Mouse (Mus musculus) CH12.LX (cell line): Measurements from ENCODE around the gene Dact3. TPM values are rescaled to one million over a fixed set of nuclear protein-coding genes. Genes with fewer than 3 reads are reported as not detected.

Source experiments
- DNase-seq: peaks from one replicate; pipeline ENCODE4 v3.0.0-alpha.2; 2013; ENCODE audit errors: extremely low read depth
- H3K27ac ChIP-seq: 2 replicates; pipeline ENCODE4 v1.5.1; 2012; ENCODE audit warnings: low read depth, mild to moderate bottlenecking, control low read depth, moderate library complexity; ENCODE audit not compliant: insufficient read depth
- H3K27me3 ChIP-seq: replicated peaks from 2 replicates; pipeline ENCODE3; 2012; ENCODE audit warnings: inconsistent platforms
- H3K36me3 ChIP-seq, 2 experiments: replicated peaks in 1 of 2; 2 replicates each; pipeline versions ENCODE3 to v1.6.1; 2012; ENCODE audit warnings: inconsistent platforms in 1 of 2, low read length in 1 of 2, mild to moderate bottlenecking in 1 of 2, mixed read lengths in 1 of 2, moderate library complexity in 1 of 2; ENCODE audit not compliant: control insufficient read depth in 1 of 2, insufficient read depth in 1 of 2
- H3K4me1 ChIP-seq, 2 experiments: 2 replicates each; pipeline ENCODE4 v1.6.1; 2012; ENCODE audit warnings: inconsistent platforms in 1 of 2, moderate library complexity in 1 of 2; ENCODE audit not compliant: insufficient read depth in 2 of 2, control insufficient read depth in 1 of 2
- H3K4me2 ChIP-seq: 2 replicates; pipeline ENCODE4 v1.6.1; 2012; ENCODE audit warnings: low read depth, mild to moderate bottlenecking, control low read depth; ENCODE audit not compliant: poor library complexity, insufficient read depth, severe bottlenecking
- H3K4me3 ChIP-seq, 3 experiments: fragments of 150-350 bp in 1 of 3; sonication (generic) in 1 of 3; replicated peaks in 1 of 3; 2 replicates each; pipeline versions ENCODE3 to v1.5.1; 2011 to 2012; ENCODE audit warnings: low read depth in 2 of 3, low read length in 2 of 3, mild to moderate bottlenecking in 2 of 3, moderate library complexity in 2 of 3, control low read depth in 1 of 3, improper control_type of control experiment in 1 of 3, inconsistent platforms in 1 of 3, mixed read lengths in 1 of 3; ENCODE audit not compliant: poor library complexity in 1 of 3
- H3K79me2 ChIP-seq: replicated peaks from 2 replicates; pipeline ENCODE4 v1.6.1; 2012; ENCODE audit warnings: mild to moderate bottlenecking, moderate library complexity; ENCODE audit not compliant: control insufficient read depth, poor library complexity, insufficient read depth, severe bottlenecking; ENCODE audit errors: extremely low read depth
- H3K9ac ChIP-seq: 2 replicates; pipeline ENCODE4 v1.6.1; 2012; ENCODE audit warnings: low read depth, mild to moderate bottlenecking, control low read depth, moderate library complexity; ENCODE audit not compliant: insufficient read depth
- H3K9me3 ChIP-seq: replicated peaks from 2 replicates; pipeline ENCODE3; 2012; ENCODE audit warnings: low read length, inconsistent platforms, mixed read lengths
- BHLHE40 ChIP-seq: IDR thresholded peaks from 2 replicates; pipeline ENCODE4 v1.6.1; 2011; ENCODE audit warnings: mild to moderate bottlenecking, low read depth, low read length, improper control_type of control experiment
- CHD1 ChIP-seq: IDR thresholded peaks from 2 replicates; pipeline ENCODE4 v1.6.1; 2012; ENCODE audit warnings: low read depth, low read length, improper control_type of control experiment, inconsistent platforms
- CHD2 ChIP-seq: IDR thresholded peaks from 2 replicates; pipeline ENCODE4 v1.6.1; 2011; ENCODE audit warnings: low read length, improper control_type of control experiment
- CTCF ChIP-seq, 2 experiments: IDR thresholded peaks in 1 of 2; conservative IDR thresholded peaks in 1 of 2; 2 replicates each; pipeline ENCODE4 v1.5.1; 2011 to 2012; ENCODE audit warnings: low read depth in 2 of 2, low read length in 2 of 2, improper control_type of control experiment in 1 of 2, inconsistent platforms in 1 of 2, mild to moderate bottlenecking in 1 of 2, moderate library complexity in 1 of 2
- ELF1 ChIP-seq: IDR thresholded peaks from 2 replicates; pipeline ENCODE4 v1.6.1; 2014; ENCODE audit warnings: low read depth, mild to moderate bottlenecking, inconsistent platforms, low read length, improper control_type of control experiment
- EP300 ChIP-seq: IDR thresholded peaks from 2 replicates; pipeline ENCODE4 v1.6.1; 2011; ENCODE audit warnings: low read length, improper control_type of control experiment
- ETS1 ChIP-seq: conservative IDR thresholded peaks from 2 replicates; pipeline ENCODE4 v1.6.1; 2012; ENCODE audit warnings: low read depth, mild to moderate bottlenecking, inconsistent platforms, low read length, improper control_type of control experiment, moderate library complexity
- HCFC1 ChIP-seq: IDR thresholded peaks from 2 replicates; pipeline ENCODE4 v1.6.1; 2012; ENCODE audit warnings: low read depth, mild to moderate bottlenecking, inconsistent platforms, low read length, improper control_type of control experiment
- MAFK ChIP-seq: IDR thresholded peaks from 2 replicates; pipeline ENCODE4 v1.6.1; 2011; ENCODE audit warnings: low read length, improper control_type of control experiment; ENCODE audit not compliant: insufficient replicate concordance
- MAX ChIP-seq: IDR thresholded peaks from 2 replicates; pipeline ENCODE4 v1.6.1; 2011; ENCODE audit warnings: low read length, improper control_type of control experiment
- MAZ ChIP-seq: IDR thresholded peaks from 2 replicates; pipeline ENCODE4 v1.6.1; 2012; ENCODE audit warnings: low read depth, mild to moderate bottlenecking, inconsistent platforms, low read length, improper control_type of control experiment, moderate library complexity
- MXI1 ChIP-seq: IDR thresholded peaks from 2 replicates; pipeline ENCODE4 v1.6.1; 2011; ENCODE audit warnings: mild to moderate bottlenecking, low read depth, low read length, improper control_type of control experiment
- MYC ChIP-seq: IDR thresholded peaks from 2 replicates; pipeline ENCODE4 v1.6.1; 2011; ENCODE audit warnings: low read depth, mild to moderate bottlenecking, improper control_type of control experiment, low read length
- NELFE ChIP-seq: IDR thresholded peaks from 2 replicates; pipeline ENCODE4 v1.6.1; 2011; ENCODE audit warnings: low read depth, low read length, improper control_type of control experiment
- POLR2A ChIP-seq: IDR thresholded peaks from 2 replicates; pipeline ENCODE4 v1.6.1; 2011; ENCODE audit warnings: low read depth, mild to moderate bottlenecking, improper control_type of control experiment, low read length
- POLR2AphosphoS2 ChIP-seq: IDR thresholded peaks from 2 replicates; pipeline ENCODE4 v1.6.1; 2011; ENCODE audit warnings: low read depth, low read length, improper control_type of control experiment
- RAD21 ChIP-seq: IDR thresholded peaks from 2 replicates; pipeline ENCODE4 v1.6.1; 2011; ENCODE audit warnings: low read depth, mild to moderate bottlenecking, low read length, improper control_type of control experiment, moderate library complexity
- RCOR1 ChIP-seq: conservative IDR thresholded peaks from 2 replicates; pipeline ENCODE4 v1.6.1; 2012; ENCODE audit warnings: low read depth, mild to moderate bottlenecking, inconsistent platforms, low read length, improper control_type of control experiment
- SIN3A ChIP-seq: IDR thresholded peaks from 2 replicates; pipeline ENCODE4 v1.6.1; 2012; ENCODE audit warnings: low read length, improper control_type of control experiment, inconsistent platforms
- TCF12 ChIP-seq: IDR thresholded peaks from 2 replicates; pipeline ENCODE4 v1.6.1; 2014; ENCODE audit warnings: low read depth, mild to moderate bottlenecking, inconsistent platforms, low read length, improper control_type of control experiment
- UBTF ChIP-seq: IDR thresholded peaks from 2 replicates; pipeline ENCODE4 v1.6.1; 2012; ENCODE audit warnings: low read depth, mild to moderate bottlenecking, inconsistent platforms, low read length, improper control_type of control experiment, moderate library complexity
- USF1 ChIP-seq: IDR thresholded peaks from 2 replicates; pipeline ENCODE4 v1.6.1; 2014; ENCODE audit warnings: low read depth, mild to moderate bottlenecking, inconsistent platforms, low read length, improper control_type of control experiment
- USF2 ChIP-seq: conservative IDR thresholded peaks from 2 replicates; pipeline ENCODE4 v1.6.1; 2011; ENCODE audit warnings: low read depth, low read length, improper control_type of control experiment
- ZMIZ1 ChIP-seq: IDR thresholded peaks from 2 replicates; pipeline ENCODE4 v1.6.1; 2012; ENCODE audit warnings: low read depth, mild to moderate bottlenecking, inconsistent platforms, low read length, improper control_type of control experiment
- ZNF384 ChIP-seq: IDR thresholded peaks from 2 replicates; pipeline ENCODE4 v1.6.1; 2012; ENCODE audit warnings: low read depth, low read length, improper control_type of control experiment, inconsistent platforms
- dilution Hi-C: fragments of 300-500 bp; cut with MboI; formaldehyde crosslinking; loops from 2 replicates; pipeline ENCODE4 v1.14.3; 2020; ENCODE audit warnings: low sequenced_read_pairs; ENCODE audit not compliant: extremely low pct_unique_long_range_greater_than_20kb, extremely low pct_ligation_motif_present
- in situ Hi-C: fragments of 300-500 bp; cut with MboI; formaldehyde crosslinking; loops from 3 replicates; pipeline ENCODE4 v1.14.3; 2019; ENCODE audit warnings: low sequenced_read_pairs, low pct_ligation_motif_present, low pct_unique_long_range_greater_than_20kb, mixed read lengths
- polyA plus RNA-seq: library from polyadenylated mRNA; unstranded; fragments of >175 nt; gene quantifications from 2 replicates; pipeline ENCODE4 v1.2.1, GENCODE M21; 2012; ENCODE audit warnings: low read depth; ENCODE audit not compliant: insufficient read length
- total RNA-seq, 2 experiments: library from RNA; depleted of rRNA; stranded (reverse); fragments of 300-350 nt in 1 of 2; fragments of >200 nt in 1 of 2; gene quantifications; 2 replicates each; pipeline ENCODE4 v1.2.3; 2012 to 2014

The Dact3 gene
- total and polyA plus RNA-seq, 3 experiments, result 3.5 to 12.0 (median 5.1) TPM

- peak overlapping the region; percentile 93; the same call in 1 of the 2 replicates for H3K9ac ChIP-seq
- no peaks in the 10 kb centered on the region for H3K9me3 ChIP-seq
- DNase-seq, result no peak
- H3K4me3 ChIP-seq, result peak overlapping the region in 1 of 3 experiments; percentile 12
- peaks cover 24 to 52% of the 10 kb centered on the region in 2 experiments for H3K4me1 ChIP-seq
- TF ChIP-seq ZNF384 (no peak), RAD21 (no peak), CTCF (conservative IDR thresholded peaks at IDR 0.05 in 1 of 2, IDR thresholded peaks at IDR 0.05 in 1 of 2; ENCODE audit: low read depth in 2 of 2, low read length in 2 of 2) (no peak), USF2 (no peak), RCOR1 (no peak), POLR2A (no peak), USF1 (no peak), MXI1 (no peak), MYC (no peak), CHD2 (no peak)
- H3K27ac ChIP-seq, result peak overlapping the region; percentile 91
- H3K4me2 ChIP-seq, result no peak overlapping the region
- dilution Hi-C loops (no loop called here), in situ Hi-C loops (no loop called here)
- H3K36me3 ChIP-seq, result peaks cover 44 to 53% of the 10 kb centered on the region in 2 experiments
- no peaks in the 10 kb centered on the region for H3K27me3 ChIP-seq
- peaks cover 24% of the 10 kb centered on the region for H3K79me2 ChIP-seq
Measured at GRCm38 (mm10) chr7:16841078-16841477, 34.0 kb upstream of the Dact3 start.

GRCm38 (mm10) chr7:16841561-16842560, 33.3 kb upstream of the Dact3 start:
- TF ChIP-seq USF1, result peak; percentile 38
- TF ChIP-seq ELF1, result peak; percentile 44; the same call in 1 of the 2 replicates
- no peak for TF ChIP-seq ZMIZ1
- peak; percentile 57; the same call in 1 of the 2 replicates for TF ChIP-seq POLR2AphosphoS2
- TF ChIP-seq TCF12, result peak; percentile 73
- TF ChIP-seq CHD1, result no peak
- peak; percentile 98 for TF ChIP-seq MAX
- TF ChIP-seq POLR2A, result peak; percentile 41; the same call in 1 of the 2 replicates
- peak; percentile 20; the same call in 1 of the 2 replicates for TF ChIP-seq NELFE
- peak; percentile 98 for TF ChIP-seq MAZ
- TF ChIP-seq ZNF384, result no peak
- peak; percentile 99 for TF ChIP-seq MYC
- peak; percentile 45; the same call in 1 of the 2 replicates for TF ChIP-seq USF2
- peak; percentile 77 for TF ChIP-seq SIN3A
- TF ChIP-seq HCFC1, result peak; percentile 19; the same call in 1 of the 2 replicates
- TF ChIP-seq MXI1, result peak; percentile 91
- TF ChIP-seq BHLHE40, result peak; percentile 67
- TF ChIP-seq ETS1, result peak; percentile 63
- no peak for TF ChIP-seq MAFK
- TF ChIP-seq EP300, result peak; percentile 12
- no peak for TF ChIP-seq CTCF (conservative IDR thresholded peaks at IDR 0.05 in 1 of 2, IDR thresholded peaks at IDR 0.05 in 1 of 2; ENCODE audit: low read depth in 2 of 2, low read length in 2 of 2)
- no peak for TF ChIP-seq UBTF
- TF ChIP-seq, all 38 proteins: peak for 16
- H3K4me3 ChIP-seq, result peak overlapping the region in 2 of 3 experiments; percentile 14 to 86
- peak overlapping the region; percentile 88 for H3K4me2 ChIP-seq
- peak; percentile 80 for DNase-seq
- peak overlapping the region; percentile 93 for H3K9ac ChIP-seq
- in situ Hi-C loops (no loop called here), dilution Hi-C loops (no loop called here)
- H3K4me1 ChIP-seq, result peaks cover 24 to 53% of the 10 kb centered on the region in 2 experiments
- H3K36me3 ChIP-seq, result peaks cover 43 to 54% of the 10 kb centered on the region in 2 experiments
- peak overlapping the region; percentile 91 for H3K27ac ChIP-seq
- no peaks in the 10 kb centered on the region for H3K9me3 ChIP-seq
- peaks cover 24% of the 10 kb centered on the region for H3K79me2 ChIP-seq
- no peaks in the 10 kb centered on the region for H3K27me3 ChIP-seq
